8 mouse cellular contexts compared by ENCODE assay signal in the genomic region with DNA sequence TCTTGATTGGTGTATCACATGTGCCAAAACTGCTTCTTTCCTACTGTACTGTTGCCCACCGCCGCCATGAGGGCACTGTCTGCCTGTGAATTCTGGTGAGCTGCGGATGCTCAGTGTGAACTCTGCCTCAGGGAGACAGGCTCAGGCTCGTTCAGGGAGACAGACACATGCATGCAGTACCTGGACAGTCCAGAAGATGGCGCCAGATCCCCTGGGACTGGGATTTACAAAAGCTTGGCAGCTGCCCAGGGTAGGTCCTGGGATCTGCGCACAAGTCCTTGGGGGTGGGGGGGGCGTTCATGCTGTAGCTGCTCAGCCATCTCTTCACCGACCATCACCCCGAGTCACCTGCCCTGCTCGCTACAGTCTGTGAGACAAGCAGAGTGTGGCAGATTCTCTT.
DNase-seq lines count a peak whose midpoint lies in the region; ATAC-seq and TF ChIP-seq lines count a peak whose summit lies in the region.

No protein-coding gene starts in this region.

- no peak for TF ChIP-seq POLR2A in olfactory bulb, adult 2 months (IDR thresholded peaks at IDR 0.05; ENCODE audit: insufficient read depth, low read depth, low read length)

- 15% methylated on average over 10 of the region's 10 CpGs for WGBS in liver, postnatal 0 days (ENCODE audit: insufficient replicate concordance)
- WGBS in olfactory bulb, adult 2 months: 27% methylated on average over 10 of the region's 10 CpGs

- ATAC-seq in granulocyte monocyte progenitor cell, adult 5-6 weeks (replicated peaks; ENCODE audit: poor library complexity, severe bottlenecking): peak; percentile 53
- ATAC-seq in liver, postnatal 0 days: no peak

- H3K27me3 ChIP-seq in liver, postnatal 0 days (ENCODE audit: insufficient read depth, low read length): no peaks in the 10 kb centered on the region

- TF ChIP-seq EP300 in liver, postnatal 0 days (IDR thresholded peaks at IDR 0.05; ENCODE audit: low read depth): no peak

- no peak overlapping the region for H3K27ac ChIP-seq in liver, postnatal 0 days (ENCODE audit: low read depth)
- no peak overlapping the region for H3K27ac ChIP-seq in olfactory bulb, adult 2 months (ENCODE audit: insufficient read depth, low read depth, low read length)

- DNase-seq in spleen, adult 12 weeks (ENCODE audit: low spot score): peak; percentile 19
- no peak for DNase-seq in spleen, postnatal 36 days (ENCODE audit: low spot score in 2 of 2)
- peak; percentile 66 for DNase-seq in embryo, embryonic 11.5 days (ENCODE audit: low read depth, low spot score)
- DNase-seq in kidney, postnatal 10 days: peak; percentile 84
- peak; percentile 85 for DNase-seq in liver, postnatal 0 days
- peak; percentile 59 for DNase-seq in thymus, postnatal 14 days

- H3K4me3 ChIP-seq in liver, postnatal 0 days (ENCODE audit: low read depth, low read length): no peak overlapping the region
- H3K4me3 ChIP-seq in olfactory bulb, adult 2 months (ENCODE audit: insufficient read depth, low read depth, low read length): no peak overlapping the region

- H3K4me1 ChIP-seq in liver, postnatal 0 days (ENCODE audit: insufficient read depth): no peaks in the 10 kb centered on the region
- peaks cover 13% of the 10 kb centered on the region for H3K4me1 ChIP-seq in olfactory bulb, adult 2 months (ENCODE audit: control insufficient read depth, insufficient read depth, low read length)

- no peak overlapping the region for H3K4me2 ChIP-seq in liver, postnatal 0 days (ENCODE audit: low read depth, low read length)

- no peak overlapping the region for H3K9ac ChIP-seq in liver, postnatal 0 days (replicated peaks)

- TF ChIP-seq CTCF in liver, postnatal 0 days (IDR thresholded peaks at IDR 0.05; ENCODE audit: low read depth): peak; percentile 95
- TF ChIP-seq CTCF in olfactory bulb, adult 2 months (IDR thresholded peaks at IDR 0.05; ENCODE audit: insufficient read depth, low read depth, low read length): peak; percentile 90

- H3K36me3 ChIP-seq in liver, postnatal 0 days (replicated peaks; ENCODE audit: insufficient read depth, low read length): no peaks in the 10 kb centered on the region

- no peaks in the 10 kb centered on the region for H3K9me3 ChIP-seq in liver, postnatal 0 days (ENCODE audit: low read length)

Comparison
In these comparisons a context has a peak if more than half of its experiments do, and no peak if none do; other contexts are left out.
1. DNase-seq: peak in spleen, adult 12 weeks (single experiment), embryo, embryonic 11.5 days (single experiment), kidney, postnatal 10 days (single experiment), liver, postnatal 0 days (single experiment) and thymus, postnatal 14 days (single experiment); none in spleen, postnatal 36 days (0 of 2).